Mouse (Mus musculus) liver, embryonic 12.5 days (tissue): Measurements from ENCODE around the gene Zdhhc19. TPM values are rescaled to one million over a fixed set of nuclear protein-coding genes. Genes with fewer than 3 reads are reported as not detected.

ENCODE experiments used
- ATAC-seq: fragments of 200-750 bp; cut with Nextera tagmentation; 2 replicates; pipeline ENCODE4 v1.8.0; 2017; ENCODE audit warnings: moderate number of reproducible peaks, mild to moderate bottlenecking, moderate library complexity
- H3K27ac ChIP-seq: fragments of 300-500 bp; sonication (generic); 2 replicates; pipeline ENCODE4 v1.5.1; 2016; ENCODE audit warnings: mild to moderate bottlenecking
- H3K27me3 ChIP-seq: fragments of 300-500 bp; sonication (generic); replicated peaks from 2 replicates; pipeline ENCODE4 v1.6.1; 2016; ENCODE audit warnings: mild to moderate bottlenecking, moderate library complexity
- H3K36me3 ChIP-seq: fragments of 300-500 bp; sonication (generic); 2 replicates; pipeline ENCODE4 v1.6.1; 2016; ENCODE audit warnings: mild to moderate bottlenecking, moderate library complexity
- H3K4me1 ChIP-seq: fragments of 300-500 bp; sonication (generic); 2 replicates; pipeline ENCODE4 v1.6.1; 2016
- H3K4me2 ChIP-seq: fragments of 300-500 bp; sonication (generic); 2 replicates; pipeline ENCODE4 v1.6.1; 2016; ENCODE audit warnings: mild to moderate bottlenecking, moderate library complexity
- H3K4me3 ChIP-seq: fragments of 300-500 bp; sonication (generic); 2 replicates; pipeline ENCODE4 v1.5.1; 2016; ENCODE audit warnings: mild to moderate bottlenecking, moderate library complexity
- H3K9ac ChIP-seq: fragments of 300-500 bp; sonication (generic); 2 replicates; pipeline ENCODE4 v1.6.1; 2016; ENCODE audit warnings: mild to moderate bottlenecking, moderate library complexity
- H3K9me3 ChIP-seq: fragments of 300-500 bp; sonication (generic); replicated peaks from 2 replicates; pipeline ENCODE4 v1.6.1; 2016; ENCODE audit warnings: mild to moderate bottlenecking, moderate library complexity
- WGBS: fragments of 180-500 bp; shearing (Covaris S2); methylation state at CpG from one replicate; pipeline ENCODE4 v1.1.7; 2016; ENCODE audit not compliant: insufficient replicate concordance; 5-methylcytosine and 5-hydroxymethylcytosine counted together
- polyA plus RNA-seq: library from polyadenylated mRNA; unstranded; fragments of >200 nt; fragmentation: Nextera tagmentation; extraction: Ambion mirVana; gene quantifications from 2 replicates; pipeline ENCODE4 v1.2.1, GENCODE M21; 2016

The Zdhhc19 gene
- polyA plus RNA-seq, 1 experiment from 2014 or later = not detected

DNA sequence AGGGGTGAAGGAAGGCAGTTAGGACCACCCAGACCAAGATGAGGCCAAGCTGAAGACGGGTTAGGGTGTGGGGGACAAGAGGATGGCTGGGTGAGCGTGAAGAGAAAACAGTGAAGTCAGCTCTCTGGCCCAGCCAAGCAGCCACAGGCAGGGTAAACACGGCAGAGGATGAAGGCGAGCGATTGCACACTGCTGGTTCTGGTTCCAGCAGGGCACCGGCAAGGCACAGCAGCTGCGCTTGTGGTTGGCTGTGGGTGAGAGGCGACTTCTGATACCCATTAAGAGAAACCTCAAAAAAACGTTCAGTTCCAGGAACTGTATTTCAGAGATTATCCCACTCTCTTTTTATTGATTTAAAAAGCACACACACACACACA is 24.3 kb downstream of the Zdhhc19 start:
- Histone ChIP-seq H3K4me1 (peaks cover 87% of the 10 kb centered on the region), H3K4me2 (peak overlapping the region; percentile 37), H3K27me3 (no peaks in the 10 kb centered on the region), H3K9me3 (no peaks in the 10 kb centered on the region), H3K36me3 (no peaks in the 10 kb centered on the region), H3K9ac (peak overlapping the region; percentile 52), H3K27ac (peak overlapping the region; percentile 64), H3K4me3 (no peak overlapping the region)
- 16% methylated on average over 9 of the region's 9 CpGs for WGBS
- peak; percentile 59 for ATAC-seq

DNA sequence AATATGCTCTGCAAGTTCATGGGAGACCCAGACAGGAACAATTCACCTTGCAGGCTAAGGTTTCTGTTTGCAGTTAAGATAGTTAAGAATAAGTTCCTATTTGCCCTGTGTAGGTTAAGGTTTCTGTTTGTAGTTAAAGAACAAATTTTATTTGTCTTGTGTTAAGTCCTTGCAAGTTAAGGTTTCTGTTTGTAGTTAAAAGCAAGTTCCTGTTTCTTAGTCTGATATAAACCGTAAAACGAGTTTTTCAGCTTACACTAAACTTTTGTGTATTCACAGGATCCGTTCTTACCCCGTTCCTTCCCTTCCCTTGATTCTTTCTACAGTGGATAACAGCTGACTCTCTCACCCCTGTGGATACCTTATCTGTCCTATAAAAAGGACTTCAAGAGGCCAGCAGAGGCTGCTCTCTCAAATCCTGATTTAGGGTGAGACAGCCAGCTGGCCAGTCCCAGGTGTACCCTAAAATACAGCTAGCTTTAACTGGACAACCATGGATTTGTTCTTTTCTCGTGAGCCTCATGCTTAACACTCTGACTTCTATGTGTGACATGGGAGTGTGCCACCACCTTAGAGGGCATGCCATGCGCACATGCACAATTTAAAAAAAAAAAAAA is 26.6 kb downstream of the Zdhhc19 start:
- H3K9me3 ChIP-seq = no peaks in the 10 kb centered on the region
- WGBS = 66% methylated on average over 6 of the region's 6 CpGs
- no peaks in the 10 kb centered on the region for H3K36me3 ChIP-seq
- H3K4me1 ChIP-seq = peaks cover 68% of the 10 kb centered on the region
- H3K4me3 ChIP-seq = no peak overlapping the region
- H3K27ac ChIP-seq = peak overlapping the region; percentile 20; the same call in 1 of the 2 replicates
- no peaks in the 10 kb centered on the region for H3K27me3 ChIP-seq
- H3K4me2 ChIP-seq = no peak overlapping the region
- peak overlapping the region; percentile 32; the same call in 1 of the 2 replicates for H3K9ac ChIP-seq
- ATAC-seq = no peak

GRCm38 (mm10) chr16:32523462-32524243 is 27.6 kb downstream of the Zdhhc19 start:
- no peak for ATAC-seq
- Histone ChIP-seq H3K36me3 (no peaks in the 10 kb centered on the region), H3K4me2 (no peak overlapping the region), H3K27ac (peak overlapping the region; percentile 31), H3K4me3 (no peak overlapping the region), H3K9me3 (no peaks in the 10 kb centered on the region), H3K27me3 (no peaks in the 10 kb centered on the region), H3K9ac (no peak overlapping the region), H3K4me1 (peaks cover 59% of the 10 kb centered on the region)
- WGBS = 79% methylated on average over 8 of the region's 8 CpGs

DNA sequence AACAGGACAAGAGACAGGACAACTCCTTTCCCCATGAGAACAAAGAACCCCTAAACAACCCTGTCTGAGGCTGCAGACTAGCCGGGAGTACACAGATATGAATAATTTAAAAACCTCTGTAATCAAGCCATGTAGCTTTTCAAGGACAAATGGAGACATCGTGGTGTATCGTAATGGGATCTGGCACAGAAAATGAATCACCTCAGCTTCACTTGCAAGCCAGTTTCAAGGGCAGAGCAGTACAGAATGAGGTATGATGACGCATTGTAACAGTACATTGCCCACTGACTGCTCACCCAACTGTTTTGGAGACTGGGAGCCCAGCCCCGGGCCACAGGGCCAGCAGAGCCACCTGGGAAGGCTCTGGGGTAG is 28.2 kb downstream of the Zdhhc19 start:
- peaks cover 53% of the 10 kb centered on the region for H3K4me1 ChIP-seq

GRCm38 (mm10) chr16:32526906-32527305 is 30.8 kb downstream of the Zdhhc19 start:
- H3K27ac ChIP-seq = 0 out of 2 replicates have a peak overlapping the region, but pooled peaks have one; percentile 6
- H3K27me3 ChIP-seq = no peaks in the 10 kb centered on the region
- peaks cover 37% of the 10 kb centered on the region for H3K4me1 ChIP-seq
- H3K36me3 ChIP-seq = no peaks in the 10 kb centered on the region
- 0 out of 2 replicates have a peak, but pooled peaks cover 6% of the 10 kb centered on the region for H3K9me3 ChIP-seq
- whole genome bisulfite sequencing = 43% methylated on average over 7 of the region's 7 CpGs
- no peak overlapping the region for H3K9ac ChIP-seq
- no peak for ATAC-seq
- H3K4me2 ChIP-seq = no peak overlapping the region
- no peak overlapping the region for H3K4me3 ChIP-seq

More for the DNA sequence above, 28.2 kb downstream of the Zdhhc19 start:
- Histone ChIP-seq H3K36me3 (no peaks in the 10 kb centered on the region), H3K4me3 (no peak overlapping the region), H3K4me2 (no peak overlapping the region), H3K9ac (no peak overlapping the region), H3K9me3 (no peaks in the 10 kb centered on the region), H3K27ac (peak overlapping the region; percentile 31), H3K27me3 (no peaks in the 10 kb centered on the region)
- no peak for ATAC-seq
- 83% methylated on average over 5 of the region's 5 CpGs for WGBS

- Histone ChIP-seq H3K27ac (no peak overlapping the region), H3K9me3 (0 out of 2 replicates have a peak, but pooled peaks cover 6% of the 10 kb centered on the region)
- 71% methylated on average over 18 of the region's 18 CpGs for WGBS
These were observed 37.1 kb downstream of the Zdhhc19 start for GRCm38 (mm10) chr16:32532878-32533826.

GRCm38 (mm10) chr16:32535157-32535751 is 39.2 kb downstream of the Zdhhc19 start:
- no peak for ATAC-seq
- Histone ChIP-seq H3K4me3 (no peak overlapping the region), H3K27ac (0 out of 2 replicates have a peak overlapping the region, but pooled peaks have one; percentile 6)

More at GRCm38 (mm10) chr16:32532878-32533826, 37.1 kb downstream of the Zdhhc19 start:
- H3K4me2 ChIP-seq = no peak overlapping the region
- no peak overlapping the region for H3K4me3 ChIP-seq
- peaks cover 62% of the 10 kb centered on the region for H3K4me1 ChIP-seq
- no peaks in the 10 kb centered on the region for H3K36me3 ChIP-seq
- no peak for ATAC-seq
- H3K27me3 ChIP-seq = peaks cover 8% of the 10 kb centered on the region; the same call in 1 of the 2 replicates
- H3K9ac ChIP-seq = no peak overlapping the region

GRCm38 (mm10) chr16:32537867-32538660 is 42.0 kb downstream of the Zdhhc19 start:
- 0 out of 2 replicates have a peak, but pooled peaks have one; percentile 25 for ATAC-seq
- Histone ChIP-seq H3K27ac (peak overlapping the region; percentile 66), H3K9ac (peak overlapping the region; percentile 3; the same call in 1 of the 2 replicates)

More at GRCm38 (mm10) chr16:32535157-32535751, 39.2 kb downstream of the Zdhhc19 start:
- Histone ChIP-seq H3K9ac (peak overlapping the region; percentile 17; the same call in 1 of the 2 replicates), H3K4me1 (peaks cover 75% of the 10 kb centered on the region), H3K36me3 (no peaks in the 10 kb centered on the region), H3K4me2 (no peak overlapping the region), H3K9me3 (0 out of 2 replicates have a peak, but pooled peaks cover 6% of the 10 kb centered on the region), H3K27me3 (peaks cover 8% of the 10 kb centered on the region; the same call in 1 of the 2 replicates)
- 50% methylated on average over 5 of the region's 5 CpGs for WGBS

DNA sequence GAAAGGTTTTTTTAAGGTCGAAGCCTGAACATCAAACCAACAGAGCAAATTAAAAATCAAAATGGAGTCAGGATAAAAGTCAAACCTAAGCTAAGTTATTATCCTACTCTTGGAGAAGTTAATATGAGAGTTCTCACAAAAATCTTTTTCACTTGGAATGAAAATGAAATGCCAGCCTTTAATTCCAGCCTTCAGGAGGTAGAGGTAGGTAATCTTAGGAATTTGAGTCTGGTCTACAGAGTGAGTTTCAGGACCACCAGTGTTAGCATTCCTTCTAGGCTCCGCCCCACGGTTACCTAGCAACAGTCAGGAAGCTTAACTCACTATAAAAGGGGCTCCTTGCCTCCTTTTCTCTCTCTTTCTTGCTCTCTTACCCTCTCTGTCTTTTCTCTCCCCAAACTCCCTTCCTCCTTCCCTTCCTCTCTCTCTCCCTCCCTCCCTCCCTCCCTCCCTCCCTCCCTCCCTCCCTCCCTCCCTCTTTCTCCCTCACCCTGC is 42.7 kb downstream of the Zdhhc19 start:
- no peak overlapping the region for H3K4me2 ChIP-seq
- WGBS = 40% methylated on average over 3 of the region's 3 CpGs
- H3K9ac ChIP-seq = peak overlapping the region; percentile 22; the same call in 1 of the 2 replicates
- H3K36me3 ChIP-seq = no peaks in the 10 kb centered on the region
- no peaks in the 10 kb centered on the region; the same call in 1 of the 2 replicates for H3K9me3 ChIP-seq
- ATAC-seq = no peak
- H3K4me1 ChIP-seq = peaks cover 90% of the 10 kb centered on the region
- no peak overlapping the region for H3K4me3 ChIP-seq
- peaks cover 6% of the 10 kb centered on the region; the same call in 1 of the 2 replicates for H3K27me3 ChIP-seq
- peak overlapping the region; percentile 66; the same call in 1 of the 2 replicates for H3K27ac ChIP-seq

More at GRCm38 (mm10) chr16:32537867-32538660, 42.0 kb downstream of the Zdhhc19 start:
- Histone ChIP-seq H3K9me3 (no peaks in the 10 kb centered on the region; the same call in 1 of the 2 replicates), H3K4me2 (no peak overlapping the region), H3K4me1 (peaks cover 91% of the 10 kb centered on the region), H3K4me3 (no peak overlapping the region), H3K36me3 (no peaks in the 10 kb centered on the region), H3K27me3 (peaks cover 8% of the 10 kb centered on the region; the same call in 1 of the 2 replicates)
- WGBS = 63% methylated on average over 5 of the region's 5 CpGs
